Mouse (Mus musculus) forebrain, embryonic 16.5 days (tissue): ENCODE measurements at regions not wholly inside any gene's neighbourhood (a gene's known extent, or its start where the extent isn't known, plus 50 kb on each side); places are given as distances from the start of the nearest gene placed in this dataset.

ENCODE experiments used
- ATAC-seq: fragments of 200-750 bp; cut with Nextera tagmentation; 2 replicates; pipeline ENCODE4 v1.8.0; 2017; ENCODE audit warnings: mild to moderate bottlenecking, moderate library complexity
- H3K27ac ChIP-seq: fragments of 300-500 bp; sonication (generic); 2 replicates; pipeline ENCODE4 v1.5.1; 2014; ENCODE audit warnings: low read length, control low read depth
- H3K27me3 ChIP-seq: fragments of 300-500 bp; sonication (generic); replicated peaks from 2 replicates; pipeline ENCODE4 v1.6.1; 2014; ENCODE audit warnings: low read length; ENCODE audit not compliant: control insufficient read depth, insufficient read depth
- H3K36me3 ChIP-seq: fragments of 300-500 bp; sonication (generic); 2 replicates; pipeline ENCODE4 v1.6.1; 2014; ENCODE audit not compliant: control insufficient read depth, insufficient read depth
- H3K4me1 ChIP-seq: fragments of 300-500 bp; sonication (generic); replicated peaks from 2 replicates; pipeline ENCODE4 v1.6.1; 2014; ENCODE audit warnings: low read length; ENCODE audit not compliant: control insufficient read depth, insufficient read depth
- H3K4me2 ChIP-seq: fragments of 300-500 bp; sonication (generic); 2 replicates; pipeline ENCODE4 v1.6.1; 2014; ENCODE audit warnings: mild to moderate bottlenecking, low read length, control low read depth
- H3K4me3 ChIP-seq: fragments of 300-500 bp; sonication (generic); replicated peaks from 2 replicates; pipeline ENCODE4 v1.5.1; 2014; ENCODE audit warnings: mild to moderate bottlenecking, low read length, control low read depth
- H3K9ac ChIP-seq: fragments of 300-500 bp; sonication (generic); replicated peaks from 2 replicates; pipeline ENCODE4 v1.6.1; 2014; ENCODE audit warnings: low read depth, low read length, control low read depth
- H3K9me3 ChIP-seq: fragments of 300-500 bp; sonication (generic); 2 replicates; pipeline ENCODE4 v1.6.1; 2016; ENCODE audit warnings: low read length; ENCODE audit not compliant: control insufficient read depth
- whole genome bisulfite sequencing: fragments of 180-500 bp; shearing (Covaris S2); extraction: QIAGEN DNeasy Blood & Tissue Kit; methylation state at CpG from one replicate; pipeline ENCODE4 v1.1.7; 2014; 5-methylcytosine and 5-hydroxymethylcytosine counted together

- 14% methylated on average over 7 of the region's 7 CpGs for WGBS
- H3K27me3 ChIP-seq = no peaks in the 10 kb centered on the region
- peak overlapping the region; percentile 55 for H3K4me2 ChIP-seq
- H3K9me3 ChIP-seq = no peaks in the 10 kb centered on the region
- no peaks in the 10 kb centered on the region for H3K4me1 ChIP-seq
- H3K27ac ChIP-seq = peak overlapping the region; percentile 47
- ATAC-seq = peak; percentile 86
- H3K4me3 ChIP-seq = peak overlapping the region; percentile 43
- no peaks in the 10 kb centered on the region for H3K36me3 ChIP-seq
- H3K9ac ChIP-seq = peak overlapping the region; percentile 45; the same call in 1 of the 2 replicates
Measured at GRCm38 (mm10) chr4:40014666-40015065, 128.2 kb upstream of the Aco1 start.

- Histone ChIP-seq H3K9ac (no peak overlapping the region), H3K27ac (no peak overlapping the region), H3K4me2 (no peak overlapping the region), H3K36me3 (no peaks in the 10 kb centered on the region), H3K27me3 (no peaks in the 10 kb centered on the region), H3K4me3 (no peak overlapping the region), H3K9me3 (no peaks in the 10 kb centered on the region), H3K4me1 (no peaks in the 10 kb centered on the region)
- 91% methylated on average over 15 of the region's 15 CpGs for WGBS
- no peak for ATAC-seq
Measured at GRCm38 (mm10) chr4:40016856-40017255, 126.0 kb upstream of the Aco1 start.

GRCm38 (mm10) chr4:40018208-40018607, 124.7 kb upstream of the Aco1 start:
- no peak for ATAC-seq
- Histone ChIP-seq H3K9me3 (no peaks in the 10 kb centered on the region), H3K4me1 (no peaks in the 10 kb centered on the region), H3K27ac (no peak overlapping the region), H3K9ac (no peak overlapping the region), H3K36me3 (no peaks in the 10 kb centered on the region), H3K4me2 (no peak overlapping the region), H3K4me3 (no peak overlapping the region), H3K27me3 (no peaks in the 10 kb centered on the region)
- 55% methylated on average over 4 of the region's 4 CpGs for WGBS

- Histone ChIP-seq H3K36me3 (no peaks in the 10 kb centered on the region), H3K4me1 (no peaks in the 10 kb centered on the region), H3K9me3 (no peaks in the 10 kb centered on the region), H3K27me3 (no peaks in the 10 kb centered on the region), H3K4me3 (no peak overlapping the region), H3K4me2 (no peak overlapping the region), H3K27ac (no peak overlapping the region), H3K9ac (no peak overlapping the region)
- WGBS = 91% methylated on average over 1 of the region's 1 CpGs
- no peak for ATAC-seq
Measured at GRCm38 (mm10) chr4:40031361-40031760, 111.5 kb upstream of the Aco1 start.

GRCm38 (mm10) chr4:40047846-40048245, 95.0 kb upstream of the Aco1 start:
- ATAC-seq = no peak
- H3K27me3 ChIP-seq = no peaks in the 10 kb centered on the region
- H3K4me1 ChIP-seq = no peaks in the 10 kb centered on the region
- no peak overlapping the region for H3K4me2 ChIP-seq
- H3K27ac ChIP-seq = no peak overlapping the region
- no peak overlapping the region for H3K4me3 ChIP-seq
- H3K36me3 ChIP-seq = no peaks in the 10 kb centered on the region
- H3K9me3 ChIP-seq = no peaks in the 10 kb centered on the region
- no peak overlapping the region for H3K9ac ChIP-seq
- WGBS = 93% methylated on average over 10 of the region's 10 CpGs

- WGBS = 69% methylated on average over 6 of the region's 6 CpGs
- H3K4me2 ChIP-seq = no peak overlapping the region
Measured at GRCm38 (mm10) chr4:40049086-40049485, 93.8 kb upstream of the Aco1 start.

GRCm38 (mm10) chr4:40051848-40052247, 91.0 kb upstream of the Aco1 start:
- H3K27me3 ChIP-seq = no peaks in the 10 kb centered on the region
- no peak for ATAC-seq
- H3K9me3 ChIP-seq = no peaks in the 10 kb centered on the region
- H3K27ac ChIP-seq = no peak overlapping the region
- 93% methylated on average over 4 of the region's 4 CpGs for WGBS
- no peak overlapping the region for H3K4me2 ChIP-seq
- H3K9ac ChIP-seq = no peak overlapping the region
- no peaks in the 10 kb centered on the region for H3K4me1 ChIP-seq
- no peak overlapping the region for H3K4me3 ChIP-seq
- no peaks in the 10 kb centered on the region for H3K36me3 ChIP-seq

More at GRCm38 (mm10) chr4:40049086-40049485, 93.8 kb upstream of the Aco1 start:
- H3K9me3 ChIP-seq = no peaks in the 10 kb centered on the region
- no peaks in the 10 kb centered on the region for H3K27me3 ChIP-seq
- H3K9ac ChIP-seq = no peak overlapping the region
- H3K36me3 ChIP-seq = no peaks in the 10 kb centered on the region
- no peaks in the 10 kb centered on the region for H3K4me1 ChIP-seq
- no peak overlapping the region for H3K27ac ChIP-seq
- H3K4me3 ChIP-seq = no peak overlapping the region
- ATAC-seq = peak; percentile 64

- ATAC-seq = no peak
- Histone ChIP-seq H3K36me3 (no peaks in the 10 kb centered on the region), H3K27me3 (no peaks in the 10 kb centered on the region), H3K9ac (no peak overlapping the region), H3K4me3 (no peak overlapping the region), H3K9me3 (no peaks in the 10 kb centered on the region), H3K4me1 (no peaks in the 10 kb centered on the region), H3K27ac (no peak overlapping the region), H3K4me2 (no peak overlapping the region)
- 79% methylated on average over 2 of the region's 2 CpGs for WGBS
Measured at GRCm38 (mm10) chr4:40053391-40053790, 89.5 kb upstream of the Aco1 start.

- peak; percentile 83 for ATAC-seq
- 62% methylated on average over 3 of the region's 3 CpGs for WGBS
- Histone ChIP-seq H3K9ac (no peak overlapping the region), H3K4me3 (no peak overlapping the region), H3K4me1 (no peaks in the 10 kb centered on the region; the same call in 1 of the 2 replicates), H3K27ac (peak overlapping the region; percentile 33), H3K9me3 (no peaks in the 10 kb centered on the region), H3K36me3 (no peaks in the 10 kb centered on the region), H3K27me3 (no peaks in the 10 kb centered on the region), H3K4me2 (no peak overlapping the region)
Measured at GRCm38 (mm10) chr4:40063751-40064456, 79.0 kb upstream of the Aco1 start.

GRCm38 (mm10) chr4:40064457-40064836, 78.4 kb upstream of the Aco1 start:
- Histone ChIP-seq H3K4me2 (no peak overlapping the region), H3K36me3 (no peaks in the 10 kb centered on the region), H3K4me1 (no peaks in the 10 kb centered on the region; the same call in 1 of the 2 replicates), H3K9me3 (no peaks in the 10 kb centered on the region), H3K4me3 (no peak overlapping the region), H3K27ac (peak overlapping the region; percentile 25), H3K9ac (no peak overlapping the region), H3K27me3 (no peaks in the 10 kb centered on the region)
- ATAC-seq = peak; percentile 92
- WGBS = 46% methylated on average over 9 of the region's 9 CpGs
